Mouse (Mus musculus) thymus, postnatal 10 days (tissue): ENCODE data around the gene Ppp3ca.
A peak's percentile ranks its signal among the peaks of the same experiment; 100 is the strongest.
"Not testable (repeated sequence)": the region's sequence is repeated elsewhere in the genome, so short reads cannot be mapped to it uniquely, and the experiment has no call there.

ENCODE experiments used
- DNase-seq, 2 experiments: peaks; one replicate each; pipeline ENCODE4 v3.0.0; 2021; ENCODE audit warnings: low spot score in 2 of 2

Gene Ppp3ca

GRCm38 (mm10) chr3:136688101-136688586 is 18.2 kb downstream of the Ppp3ca start:
- DNase-seq = peak; percentile 21 to 38

- DNase-seq = no peak
Measured at GRCm38 (mm10) chr3:136689793-136690543, 20.0 kb downstream of the Ppp3ca start.

GRCm38 (mm10) chr3:136691984-136692383 is 22.1 kb downstream of the Ppp3ca start:
- no peak for DNase-seq

GRCm38 (mm10) chr3:136693547-136693946 is 23.6 kb downstream of the Ppp3ca start:
- DNase-seq = no peak

GRCm38 (mm10) chr3:136697626-136698191 is 27.8 kb downstream of the Ppp3ca start:
- no peak for DNase-seq

- DNase-seq = not testable (repeated sequence)
Measured at GRCm38 (mm10) chr3:136699711-136700110, 29.8 kb downstream of the Ppp3ca start.

GRCm38 (mm10) chr3:136700447-136701009 is 30.6 kb downstream of the Ppp3ca start:
- DNase-seq = no peak

- DNase-seq = no peak
Measured at GRCm38 (mm10) chr3:136702861-136703260, 32.9 kb downstream of the Ppp3ca start.

- DNase-seq = no peak
Measured at GRCm38 (mm10) chr3:136704515-136705247, 34.8 kb downstream of the Ppp3ca start.

- no peak for DNase-seq
Measured at GRCm38 (mm10) chr3:136706048-136706447, 36.1 kb downstream of the Ppp3ca start.

- no peak for DNase-seq
Measured at GRCm38 (mm10) chr3:136706771-136707170, 36.8 kb downstream of the Ppp3ca start.

GRCm38 (mm10) chr3:136707222-136708019 is 37.5 kb downstream of the Ppp3ca start:
- no peak for DNase-seq

GRCm38 (mm10) chr3:136708230-136708629 is 38.3 kb downstream of the Ppp3ca start:
- no peak for DNase-seq

GRCm38 (mm10) chr3:136710310-136710906 is 40.5 kb downstream of the Ppp3ca start:
- no peak for DNase-seq

GRCm38 (mm10) chr3:136714307-136715039 is 44.5 kb downstream of the Ppp3ca start:
- DNase-seq = no peak

- DNase-seq = no peak
Measured at GRCm38 (mm10) chr3:136716247-136716646, 46.3 kb downstream of the Ppp3ca start.

GRCm38 (mm10) chr3:136718412-136718811 is 48.5 kb downstream of the Ppp3ca start:
- no peak for DNase-seq

- DNase-seq = no peak
Measured at GRCm38 (mm10) chr3:136721241-136721640, 51.3 kb downstream of the Ppp3ca start.

GRCm38 (mm10) chr3:136721804-136722427 is 52.0 kb downstream of the Ppp3ca start:
- no peak for DNase-seq

GRCm38 (mm10) chr3:136722493-136722892 is 52.6 kb downstream of the Ppp3ca start:
- DNase-seq = no peak
